Mouse (Mus musculus) MEL (cell line): ENCODE results near the gene Tph1. TPM values are rescaled to one million over a fixed set of nuclear protein-coding genes. Genes with fewer than 3 reads are reported as not detected.
A peak's percentile ranks its signal among the peaks of the same experiment; 100 is the strongest.

Experiments
- DNase-seq: peaks from one replicate; pipeline ENCODE4 v3.0.0; 2011; ENCODE audit warnings: low read depth, low spot score
- H3K27ac ChIP-seq: 2 replicates; pipeline ENCODE4 v1.5.1; 2012; ENCODE audit warnings: low read depth, mild to moderate bottlenecking, control low read depth, low read length, moderate library complexity; ENCODE audit not compliant: control insufficient read depth
- H3K27me3 ChIP-seq, 2 experiments: fragments of 150-350 bp in 1 of 2; sonication (generic) in 1 of 2; 2 replicates each; pipeline ENCODE4 v1.6.1; 2012; ENCODE audit warnings: low read length in 2 of 2, mild to moderate bottlenecking in 2 of 2, improper control_type of control experiment in 1 of 2, moderate library complexity in 1 of 2; ENCODE audit not compliant: insufficient read depth in 2 of 2, control insufficient read depth in 1 of 2
- H3K36me3 ChIP-seq, 2 experiments: 2 replicates each; pipeline ENCODE4 v1.6.1; 2012 to 2014; ENCODE audit warnings: low read length in 2 of 2, improper control_type of control experiment in 1 of 2, inconsistent platforms in 1 of 2, mild to moderate bottlenecking in 1 of 2; ENCODE audit not compliant: insufficient read depth in 2 of 2, control insufficient read depth in 1 of 2
- H3K4me1 ChIP-seq, 2 experiments: fragments of 150-350 bp in 1 of 2; sonication (generic) in 1 of 2; 2 replicates each; pipeline ENCODE4 v1.6.1; 2012; ENCODE audit warnings: low read length in 2 of 2, improper control_type of control experiment in 1 of 2, mild to moderate bottlenecking in 1 of 2; ENCODE audit not compliant: insufficient read depth in 2 of 2, control insufficient read depth in 1 of 2
- H3K4me3 ChIP-seq, 2 experiments: fragments of 150-350 bp in 1 of 2; sonication (generic) in 1 of 2; 2 replicates each; pipeline ENCODE4 v1.5.1; 2012; ENCODE audit warnings: low read depth in 2 of 2, low read length in 2 of 2, mild to moderate bottlenecking in 2 of 2, moderate library complexity in 2 of 2, control low read depth in 1 of 2, improper control_type of control experiment in 1 of 2; ENCODE audit not compliant: control insufficient read depth in 1 of 2, insufficient read depth in 1 of 2
- H3K79me2 ChIP-seq: 2 replicates; pipeline ENCODE4 v1.6.1; 2012; ENCODE audit warnings: mild to moderate bottlenecking, low read length, moderate library complexity; ENCODE audit not compliant: control insufficient read depth, poor library complexity, insufficient read depth
- H3K9ac ChIP-seq: 2 replicates; pipeline ENCODE4 v1.6.1; 2012; ENCODE audit warnings: low read depth, mild to moderate bottlenecking, control low read depth, low read length, moderate library complexity; ENCODE audit not compliant: control insufficient read depth, poor library complexity, severe bottlenecking
- H3K9me3 ChIP-seq: fragments of 150-350 bp; sonication (generic); replicated peaks from 2 replicates; pipeline ENCODE4 v1.6.1; 2012; ENCODE audit warnings: mild to moderate bottlenecking, low read length, improper control_type of control experiment, moderate library complexity; ENCODE audit not compliant: insufficient read depth
- BHLHE40 ChIP-seq: IDR thresholded peaks from 2 replicates; pipeline ENCODE4 v1.6.1; 2012; ENCODE audit warnings: low read depth, mild to moderate bottlenecking, inconsistent platforms, low read length, improper control_type of control experiment, borderline replicate concordance
- E2F4 ChIP-seq: IDR thresholded peaks from 2 replicates; pipeline ENCODE4 v1.6.1; 2011; ENCODE audit warnings: low read depth, low read length, improper control_type of control experiment, borderline replicate concordance
- EP300 ChIP-seq, 2 experiments: IDR thresholded peaks; 2 replicates each; pipeline ENCODE4 v1.6.1; 2011; ENCODE audit warnings: improper control_type of control experiment in 2 of 2, low read length in 2 of 2, low read depth in 1 of 2, mild to moderate bottlenecking in 1 of 2
- HCFC1 ChIP-seq: IDR thresholded peaks from 2 replicates; pipeline ENCODE4 v1.6.1; 2012; ENCODE audit warnings: low read depth, mild to moderate bottlenecking, inconsistent platforms, low read length, improper control_type of control experiment, moderate library complexity
- JUND ChIP-seq: IDR thresholded peaks from 2 replicates; pipeline ENCODE4 v1.6.1; 2011; ENCODE audit warnings: low read depth, mild to moderate bottlenecking, improper control_type of control experiment, low read length
- MAFK ChIP-seq: IDR thresholded peaks from 2 replicates; pipeline ENCODE4 v1.6.1; 2011; ENCODE audit warnings: low read depth, mild to moderate bottlenecking, low read length, improper control_type of control experiment, borderline replicate concordance
- MAX ChIP-seq: IDR thresholded peaks from 2 replicates; pipeline ENCODE4 v1.6.1; 2011; ENCODE audit warnings: low read length, improper control_type of control experiment
- MAZ ChIP-seq: IDR thresholded peaks from 2 replicates; pipeline ENCODE4 v1.6.1; 2012; ENCODE audit warnings: low read depth, mild to moderate bottlenecking, inconsistent platforms, low read length, improper control_type of control experiment
- MEF2A ChIP-seq: IDR thresholded peaks from 2 replicates; pipeline ENCODE4 v1.6.1; 2014; ENCODE audit warnings: low read depth, mild to moderate bottlenecking, inconsistent platforms, low read length, improper control_type of control experiment; ENCODE audit not compliant: poor library complexity, insufficient replicate concordance, severe bottlenecking; ENCODE audit errors: extremely low read depth
- MXI1 ChIP-seq: IDR thresholded peaks from 2 replicates; pipeline ENCODE4 v1.6.1; 2011; ENCODE audit warnings: mild to moderate bottlenecking, low read depth, low read length, improper control_type of control experiment
- MYB ChIP-seq: IDR thresholded peaks from 2 replicates; pipeline ENCODE4 v1.6.1; 2011; ENCODE audit warnings: mild to moderate bottlenecking, low read depth, low read length, improper control_type of control experiment
- MYC ChIP-seq: IDR thresholded peaks from 2 replicates; pipeline ENCODE4 v1.6.1; 2011; ENCODE audit warnings: low read depth, mild to moderate bottlenecking, low read length, improper control_type of control experiment, moderate library complexity
- NELFE ChIP-seq: IDR thresholded peaks from 2 replicates; pipeline ENCODE4 v1.6.1; 2011; ENCODE audit warnings: low read depth, low read length, improper control_type of control experiment
- NRF1 ChIP-seq: IDR thresholded peaks from 2 replicates; pipeline ENCODE4 v1.6.1; 2014; ENCODE audit warnings: low read depth, mild to moderate bottlenecking, inconsistent platforms, low read length, improper control_type of control experiment, moderate library complexity; ENCODE audit not compliant: poor library complexity, insufficient read depth, severe bottlenecking
- POLR2A ChIP-seq, 2 experiments: IDR thresholded peaks; 2 replicates each; pipeline ENCODE4 v1.6.1; 2011 to 2012; ENCODE audit warnings: low read length in 2 of 2, mild to moderate bottlenecking in 2 of 2, control low read depth in 1 of 2, improper control_type of control experiment in 1 of 2, low read depth in 1 of 2, moderate library complexity in 1 of 2; ENCODE audit not compliant: control insufficient read depth in 1 of 2, insufficient read depth in 1 of 2, poor library complexity in 1 of 2
- POLR2AphosphoS2 ChIP-seq: IDR thresholded peaks from 2 replicates; pipeline ENCODE4 v1.6.1; 2011; ENCODE audit warnings: low read length, improper control_type of control experiment
- POLR2AphosphoS5 ChIP-seq: IDR thresholded peaks from 2 replicates; pipeline ENCODE4 v1.6.1; 2012; ENCODE audit warnings: low read depth, borderline replicate concordance, mild to moderate bottlenecking, inconsistent platforms, low read length, moderate library complexity, mixed read lengths
- RAD21 ChIP-seq: IDR thresholded peaks from 2 replicates; pipeline ENCODE4 v1.6.1; 2011; ENCODE audit warnings: mild to moderate bottlenecking, low read depth, low read length, improper control_type of control experiment
- RCOR1 ChIP-seq: IDR thresholded peaks from 2 replicates; pipeline ENCODE4 v1.6.1; 2012; ENCODE audit warnings: low read depth, mild to moderate bottlenecking, inconsistent platforms, low read length, improper control_type of control experiment
- SIN3A ChIP-seq: IDR thresholded peaks from 2 replicates; pipeline ENCODE4 v1.6.1; 2012; ENCODE audit warnings: low read length, improper control_type of control experiment, inconsistent platforms
- SMC3 ChIP-seq: IDR thresholded peaks from 2 replicates; pipeline ENCODE4 v1.6.1; 2011; ENCODE audit warnings: low read depth, low read length, improper control_type of control experiment
- TCF12 ChIP-seq: IDR thresholded peaks from 2 replicates; pipeline ENCODE4 v1.6.1; 2014; ENCODE audit warnings: low read depth, mild to moderate bottlenecking, inconsistent platforms, low read length, improper control_type of control experiment, moderate library complexity
- UBTF ChIP-seq: IDR thresholded peaks from 2 replicates; pipeline ENCODE4 v1.6.1; 2012; ENCODE audit warnings: low read depth, mild to moderate bottlenecking, inconsistent platforms, low read length, improper control_type of control experiment, moderate library complexity, borderline replicate concordance; ENCODE audit not compliant: insufficient read depth
- ZC3H11A ChIP-seq: IDR thresholded peaks from 2 replicates; pipeline ENCODE4 v1.6.1; 2012; ENCODE audit warnings: low read depth, mild to moderate bottlenecking, inconsistent platforms, low read length, improper control_type of control experiment
- ZKSCAN1 ChIP-seq: IDR thresholded peaks from 2 replicates; pipeline ENCODE4 v1.6.1; 2012; ENCODE audit warnings: low read depth, mild to moderate bottlenecking, inconsistent platforms, low read length, improper control_type of control experiment, moderate library complexity
- ZMIZ1 ChIP-seq: IDR thresholded peaks from 2 replicates; pipeline ENCODE4 v1.6.1; 2012; ENCODE audit warnings: low read depth, mild to moderate bottlenecking, inconsistent platforms, low read length, improper control_type of control experiment, moderate library complexity
- ZNF384 ChIP-seq: IDR thresholded peaks from 2 replicates; pipeline ENCODE4 v1.6.1; 2012; ENCODE audit warnings: low read depth, mild to moderate bottlenecking, inconsistent platforms, low read length, improper control_type of control experiment
- polyA plus RNA-seq, 2 experiments: library from polyadenylated mRNA; stranded (reverse) in 1 of 2; unstranded in 1 of 2; fragments of >175 nt in 1 of 2; fragments of >200 nt in 1 of 2; gene quantifications; 2 replicates each; pipeline versions ENCODE4 v1.2.1 to v1.2.4; 2012; ENCODE audit warnings: low replicate concordance in 2 of 2, low read depth in 1 of 2; ENCODE audit not compliant: insufficient read length in 2 of 2, insufficient read depth in 1 of 2, missing spikeins in 1 of 2
- total RNA-seq: library from RNA; depleted of rRNA; stranded (reverse); fragments of 300-350 nt; gene quantifications from 2 replicates; pipeline ENCODE4 v1.2.3, GENCODE M21; 2012

Tph1 gene
- total and polyA plus RNA-seq, 3 experiments = 0.03 TPM; not detected in 2

GRCm38 (mm10) chr7:46710390-46710844 is 38.1 kb upstream of the Tph1 start, which contains the start of gene Saal1 (continued):
- TF ChIP-seq EP300 (IDR thresholded peaks at IDR 0.05; ENCODE audit: low read depth in 1 of 2, low read length in 2 of 2) = no peak
- TF ChIP-seq SMC3 = peak; percentile 21; the same call in 1 of the 2 replicates
- no peak for TF ChIP-seq ZC3H11A
- no peak for TF ChIP-seq BHLHE40

DNA sequence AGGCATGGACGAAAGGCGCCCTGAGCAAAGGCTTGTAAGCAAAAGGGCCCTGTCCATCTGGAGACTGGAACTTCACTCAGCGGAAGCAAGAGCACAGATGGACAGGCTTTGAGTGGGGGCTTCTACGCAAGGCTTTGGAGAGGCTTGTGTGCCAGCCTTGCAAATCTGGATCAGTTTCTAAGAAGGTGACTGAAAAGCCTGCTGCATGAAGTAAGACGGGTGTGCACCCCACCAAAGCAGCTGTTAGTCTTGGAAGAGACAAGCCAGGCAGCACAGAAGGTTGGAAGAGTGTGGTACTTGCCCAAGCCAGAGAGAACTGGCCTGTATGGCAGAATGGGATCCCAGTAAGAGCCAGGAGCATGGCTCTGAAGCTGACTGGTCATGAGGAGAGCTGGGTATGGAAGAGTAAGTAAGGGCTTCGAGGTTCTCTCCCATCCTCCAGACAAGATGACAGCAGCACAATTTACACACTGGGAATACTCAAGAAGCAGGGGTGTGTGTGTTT is 28.2 kb upstream of the Tph1 start:
- no peak for DNase-seq
- Histone ChIP-seq H3K9ac (no peak overlapping the region), H3K4me3 (no peak overlapping the region), H3K27ac (no peak overlapping the region), H3K79me2 (0 out of 2 replicates have a peak, but pooled peaks cover 1% of the 10 kb centered on the region), H3K9me3 (no peaks in the 10 kb centered on the region), H3K4me1 (peaks cover under 1 to 14% of the 10 kb centered on the region in 2 experiments; a peak in 3 of 4 replicates), H3K27me3 (no peaks in the 10 kb centered on the region), H3K36me3 (peaks cover 12 to 13% of the 10 kb centered on the region in 2 experiments)
- TF ChIP-seq NRF1 (no peak), MXI1 (no peak), EP300 (IDR thresholded peaks at IDR 0.05; ENCODE audit: low read depth in 1 of 2, low read length in 2 of 2) (no peak), E2F4 (no peak), ZKSCAN1 (no peak), MAFK (no peak), POLR2AphosphoS5 (no peak), RAD21 (no peak), ZNF384 (no peak)

- peak; percentile 85 for DNase-seq
- Histone ChIP-seq H3K9ac (no peak overlapping the region), H3K79me2 (0 out of 2 replicates have a peak, but pooled peaks cover 1% of the 10 kb centered on the region), H3K4me3 (no peak overlapping the region), H3K27me3 (no peaks in the 10 kb centered on the region), H3K4me1 (peaks cover 0 to 7% of the 10 kb centered on the region in 2 experiments; a peak in 2 of 4 replicates), H3K27ac (peak overlapping the region; percentile 69), H3K36me3 (peaks cover 9 to 10% of the 10 kb centered on the region in 2 experiments), H3K9me3 (no peaks in the 10 kb centered on the region)
- TF ChIP-seq MAZ = 0 out of 2 replicates have a peak, but pooled peaks have one; percentile 24
- TF ChIP-seq POLR2AphosphoS5 = no peak
- TF ChIP-seq MYB = no peak
- no peak for TF ChIP-seq UBTF
- TF ChIP-seq NELFE = no peak
- no peak for TF ChIP-seq MEF2A
- TF ChIP-seq E2F4 = no peak
- peak; percentile 88 to 89 for TF ChIP-seq EP300 (IDR thresholded peaks at IDR 0.05; ENCODE audit: low read depth in 1 of 2, low read length in 2 of 2)
- TF ChIP-seq TCF12 = peak; percentile 97
- TF ChIP-seq POLR2A (IDR thresholded peaks at IDR 0.05; ENCODE audit: control insufficient read depth in 1 of 2, insufficient read depth in 1 of 2, low read depth in 1 of 2, low read length in 2 of 2, poor library complexity in 1 of 2) = no peak
- TF ChIP-seq ZMIZ1 = no peak
- TF ChIP-seq HCFC1 = no peak
- TF ChIP-seq MYC = no peak
- TF ChIP-seq RAD21 = no peak
- peak; percentile 37; the same call in 1 of the 2 replicates for TF ChIP-seq MAFK
- TF ChIP-seq MAX = no peak
- no peak for TF ChIP-seq BHLHE40
- peak; percentile 97 for TF ChIP-seq RCOR1
- TF ChIP-seq POLR2AphosphoS2 = no peak
- no peak for TF ChIP-seq JUND
- TF ChIP-seq SIN3A = peak; percentile 81
- no peak; the same call in 1 of the 2 replicates for TF ChIP-seq SMC3
Measured at GRCm38 (mm10) chr7:46696754-46697153, 24.4 kb upstream of the Tph1 start.
